Mouse (Mus musculus) midbrain, embryonic 15.5 days (tissue): ENCODE results near the gene Cox19. TPM values are rescaled to one million over a fixed set of nuclear protein-coding genes. Genes with fewer than 3 reads are reported as not detected.

Experiments
- ATAC-seq: fragments of 200-750 bp; cut with Nextera tagmentation; replicated peaks from 2 replicates; pipeline ENCODE4 v1.8.0; 2017; ENCODE audit warnings: moderate TSS enrichment
- H3K27ac ChIP-seq: fragments of 300-500 bp; sonication (generic); 2 replicates; pipeline ENCODE4 v1.5.1; 2015; ENCODE audit warnings: mild to moderate bottlenecking, inconsistent platforms
- H3K27me3 ChIP-seq: fragments of 300-500 bp; sonication (generic); replicated peaks from 2 replicates; pipeline ENCODE4 v1.6.1; 2015; ENCODE audit warnings: inconsistent platforms
- H3K36me3 ChIP-seq: fragments of 300-500 bp; sonication (generic); replicated peaks from 2 replicates; pipeline ENCODE4 v1.6.1; 2015; ENCODE audit warnings: inconsistent platforms
- H3K4me1 ChIP-seq: fragments of 300-500 bp; sonication (generic); 2 replicates; pipeline ENCODE4 v1.6.1; 2015; ENCODE audit warnings: inconsistent platforms
- H3K4me2 ChIP-seq: fragments of 300-500 bp; sonication (generic); 2 replicates; pipeline ENCODE4 v1.6.1; 2015; ENCODE audit warnings: inconsistent platforms, mild to moderate bottlenecking, moderate library complexity
- H3K4me3 ChIP-seq: fragments of 300-500 bp; sonication (generic); 2 replicates; pipeline ENCODE4 v1.5.1; 2015; ENCODE audit warnings: mild to moderate bottlenecking, inconsistent platforms
- H3K9ac ChIP-seq: fragments of 300-500 bp; sonication (generic); 2 replicates; pipeline ENCODE4 v1.6.1; 2015; ENCODE audit warnings: mild to moderate bottlenecking, inconsistent platforms
- H3K9me3 ChIP-seq: fragments of 300-500 bp; sonication (generic); 2 replicates; pipeline ENCODE4 v1.6.1; 2016; ENCODE audit warnings: inconsistent platforms
- WGBS: fragments of 180-500 bp; shearing (Covaris S2); methylation state at CpG from one replicate; pipeline ENCODE4 v1.1.7; 2015; ENCODE audit warnings: mixed read lengths; 5-methylcytosine and 5-hydroxymethylcytosine counted together
- polyA plus RNA-seq: library from polyadenylated mRNA; unstranded; fragments of >200 nt; fragmentation: Nextera tagmentation; extraction: Ambion mirVana; gene quantifications from 2 replicates; pipeline ENCODE4 v1.2.1, GENCODE M21; 2015

Cox19 gene
- polyA plus RNA-seq, 1 experiment from 2014 or later: 108 TPM

DNA sequence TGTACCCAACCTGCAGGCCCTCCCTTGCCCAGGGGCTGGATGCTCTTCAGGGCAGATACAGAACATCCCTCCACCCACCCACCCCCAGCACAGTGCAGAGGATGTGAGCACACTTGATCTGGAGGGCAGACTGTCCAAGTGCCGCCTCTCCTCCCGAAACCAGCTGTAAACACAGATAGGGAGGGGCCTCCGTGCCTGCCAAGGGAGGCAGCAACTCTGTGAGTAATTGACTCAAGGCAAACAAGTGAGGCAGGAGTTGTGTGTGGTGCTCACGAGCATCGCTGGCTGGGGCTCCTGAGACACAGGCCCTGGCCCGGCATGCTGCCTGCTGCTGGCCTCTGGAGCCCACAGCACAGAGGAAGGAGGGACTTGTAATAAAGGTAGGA lies 38.5 kb upstream of the Cox19 start:
- Histone ChIP-seq H3K27me3 (no peaks in the 10 kb centered on the region), H3K36me3 (no peaks in the 10 kb centered on the region), H3K4me3 (no peak overlapping the region), H3K27ac (peak overlapping the region; percentile 69), H3K4me1 (peaks cover 22% of the 10 kb centered on the region), H3K4me2 (no peak overlapping the region), H3K9ac (no peak overlapping the region), H3K9me3 (no peaks in the 10 kb centered on the region)
- WGBS: 59% methylated on average over 6 of the region's 6 CpGs
- 0 out of 2 replicates have a peak, but pooled peaks have one; percentile 30 for ATAC-seq

DNA sequence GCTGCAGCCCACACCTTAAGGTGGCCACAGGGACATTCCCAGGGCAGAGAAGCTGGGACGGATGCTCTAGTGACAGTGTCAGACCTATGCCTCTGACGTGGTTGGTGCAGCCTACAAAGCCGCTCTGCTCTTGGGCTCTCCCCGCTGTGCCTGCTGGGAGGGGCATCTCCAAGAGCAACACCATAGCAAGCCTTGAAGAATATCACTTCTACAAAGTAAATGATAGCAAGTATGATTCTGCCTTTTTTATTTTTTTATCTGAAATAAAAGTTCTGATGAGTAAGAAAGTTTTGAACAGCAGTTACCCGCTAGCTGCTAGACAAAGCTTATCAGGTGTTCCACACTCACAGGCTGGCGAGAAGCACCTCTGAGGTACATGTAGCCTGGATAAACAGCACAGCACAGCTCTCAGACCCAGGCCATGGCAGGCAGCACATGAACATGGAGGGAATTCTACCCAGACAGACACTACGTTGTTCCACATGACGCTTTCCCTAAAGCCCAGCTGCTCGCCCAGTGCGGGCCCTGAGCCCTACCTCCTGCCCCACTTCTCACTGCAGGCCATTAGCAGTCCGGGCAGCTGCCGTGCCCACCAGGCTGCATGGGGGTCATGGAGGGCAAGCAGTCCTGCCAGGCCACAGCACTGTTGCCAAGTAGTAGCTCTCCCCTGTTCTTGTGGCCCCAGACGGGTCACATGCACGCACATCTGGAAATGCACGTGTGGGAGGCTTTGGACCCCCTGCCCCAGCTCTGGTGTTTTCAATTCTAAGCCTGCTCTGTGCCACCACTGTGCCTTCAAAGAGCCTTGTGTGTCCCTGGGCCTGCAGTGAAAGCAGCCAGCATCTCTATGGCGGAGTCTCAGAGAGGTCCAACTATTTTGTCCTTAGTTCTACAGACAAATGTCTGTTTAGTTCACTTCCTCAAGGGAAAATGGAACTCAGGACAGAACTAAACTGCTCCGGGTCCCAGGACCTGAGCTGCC lies 37.8 kb upstream of the Cox19 start:
- Histone ChIP-seq H3K9ac (no peak overlapping the region), H3K4me3 (no peak overlapping the region), H3K4me2 (no peak overlapping the region), H3K9me3 (no peaks in the 10 kb centered on the region), H3K27me3 (no peaks in the 10 kb centered on the region), H3K36me3 (no peaks in the 10 kb centered on the region), H3K27ac (peak overlapping the region; percentile 69), H3K4me1 (peaks cover 22% of the 10 kb centered on the region)
- 79% methylated on average over 17 of the region's 17 CpGs for WGBS
- 0 out of 2 replicates have a peak, but pooled peaks have one; percentile 31 for ATAC-seq

DNA sequence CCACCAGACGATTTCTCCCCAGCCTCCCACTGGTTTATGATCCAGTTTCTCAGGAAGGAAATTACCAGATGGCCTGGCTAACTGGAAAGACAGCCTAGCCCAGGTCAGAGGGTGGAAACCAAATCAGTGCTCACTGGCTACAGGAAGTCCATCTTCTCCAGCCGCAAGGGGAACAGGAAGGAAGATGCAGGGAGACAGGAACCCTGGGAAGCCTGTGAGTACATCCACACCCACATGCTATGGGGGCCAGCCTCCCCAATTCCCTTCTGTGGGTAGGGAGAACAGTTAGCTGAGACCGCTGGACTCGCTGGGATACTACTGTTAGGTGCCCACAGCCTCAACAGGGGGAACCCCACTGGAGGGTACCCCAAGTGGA lies 37.0 kb upstream of the Cox19 start:
- H3K27me3 ChIP-seq: no peaks in the 10 kb centered on the region
- no peak overlapping the region for H3K4me3 ChIP-seq
- H3K4me2 ChIP-seq: no peak overlapping the region
- H3K9me3 ChIP-seq: no peaks in the 10 kb centered on the region
- peaks cover 22% of the 10 kb centered on the region for H3K4me1 ChIP-seq
- no peak for ATAC-seq
- H3K27ac ChIP-seq: 0 out of 2 replicates have a peak overlapping the region, but pooled peaks have one; percentile 69
- 83% methylated on average over 4 of the region's 4 CpGs for WGBS
- H3K36me3 ChIP-seq: no peaks in the 10 kb centered on the region
- H3K9ac ChIP-seq: no peak overlapping the region

DNA sequence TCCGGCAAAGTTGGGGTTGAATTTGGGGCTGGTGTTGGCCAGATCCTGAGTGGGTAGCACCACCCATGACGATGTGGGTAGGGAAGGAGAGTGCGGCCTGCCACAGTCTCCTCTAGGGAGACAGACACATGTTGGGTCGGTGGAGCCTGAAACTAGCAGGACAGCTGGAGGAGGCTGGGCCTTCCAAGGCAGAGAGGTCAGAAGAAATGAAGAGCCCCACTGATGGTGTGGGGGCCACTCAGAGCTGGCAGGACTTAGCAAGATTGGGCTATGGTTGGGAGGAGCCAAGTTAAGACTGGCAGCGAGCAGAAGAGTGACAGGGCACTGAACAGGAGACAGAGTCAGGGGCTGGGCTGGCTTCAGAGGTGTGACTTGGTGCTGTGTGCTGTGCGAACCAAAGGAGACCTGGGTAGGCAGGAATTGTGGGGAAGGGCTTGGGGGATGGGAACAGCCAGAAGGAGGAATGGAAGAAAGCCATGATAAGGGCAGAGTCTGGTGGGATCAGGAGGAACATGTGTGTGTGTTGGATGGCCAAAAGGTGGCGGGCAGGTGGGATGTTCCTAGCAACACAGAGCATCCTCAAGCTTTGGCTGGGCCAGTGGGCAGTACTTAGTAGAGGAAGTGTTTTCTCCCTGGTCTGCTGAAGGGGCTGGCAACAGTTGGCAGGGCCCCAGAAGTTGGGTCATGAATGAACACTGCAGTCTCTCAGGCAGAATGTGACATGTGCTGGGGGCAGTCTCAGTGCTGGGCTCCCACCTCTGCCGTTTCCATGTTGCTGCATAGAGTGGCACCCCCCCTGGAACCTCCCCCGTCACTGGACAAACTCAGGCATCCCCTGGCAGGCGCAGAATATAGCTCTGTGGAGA lies 36.3 kb upstream of the Cox19 start:
- Histone ChIP-seq H3K9ac (no peak overlapping the region), H3K36me3 (no peaks in the 10 kb centered on the region), H3K27me3 (no peaks in the 10 kb centered on the region), H3K4me1 (peaks cover 27% of the 10 kb centered on the region), H3K27ac (no peak overlapping the region), H3K9me3 (no peaks in the 10 kb centered on the region), H3K4me3 (no peak overlapping the region), H3K4me2 (no peak overlapping the region)
- WGBS: 83% methylated on average over 10 of the region's 10 CpGs
- ATAC-seq: no peak

DNA sequence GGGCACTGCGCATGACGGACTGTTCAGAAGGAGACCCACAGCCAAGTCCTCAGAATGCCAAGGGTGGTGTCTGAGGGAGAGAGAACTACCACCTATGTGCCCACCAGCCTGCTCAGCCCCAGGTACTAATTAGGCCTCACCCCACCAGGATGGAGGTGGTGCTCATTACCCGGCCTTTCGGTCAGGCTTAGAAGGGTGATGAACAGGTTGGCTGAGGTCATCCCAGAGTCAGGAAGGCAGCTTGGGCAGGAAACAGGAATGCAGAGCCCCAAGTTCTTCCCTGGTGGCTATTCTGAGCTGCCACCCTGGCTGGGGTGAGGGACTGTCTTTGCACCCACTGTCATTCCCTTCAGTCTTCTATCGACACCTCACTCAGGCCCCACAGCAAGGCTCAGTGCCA lies 34.8 kb upstream of the Cox19 start:
- 98% methylated on average over 5 of the region's 5 CpGs for WGBS
- Histone ChIP-seq H3K27me3 (no peaks in the 10 kb centered on the region), H3K9ac (no peak overlapping the region), H3K4me3 (no peak overlapping the region), H3K36me3 (no peaks in the 10 kb centered on the region), H3K27ac (no peak overlapping the region), H3K9me3 (no peaks in the 10 kb centered on the region), H3K4me1 (peaks cover 29% of the 10 kb centered on the region), H3K4me2 (no peak overlapping the region)
- no peak for ATAC-seq

DNA sequence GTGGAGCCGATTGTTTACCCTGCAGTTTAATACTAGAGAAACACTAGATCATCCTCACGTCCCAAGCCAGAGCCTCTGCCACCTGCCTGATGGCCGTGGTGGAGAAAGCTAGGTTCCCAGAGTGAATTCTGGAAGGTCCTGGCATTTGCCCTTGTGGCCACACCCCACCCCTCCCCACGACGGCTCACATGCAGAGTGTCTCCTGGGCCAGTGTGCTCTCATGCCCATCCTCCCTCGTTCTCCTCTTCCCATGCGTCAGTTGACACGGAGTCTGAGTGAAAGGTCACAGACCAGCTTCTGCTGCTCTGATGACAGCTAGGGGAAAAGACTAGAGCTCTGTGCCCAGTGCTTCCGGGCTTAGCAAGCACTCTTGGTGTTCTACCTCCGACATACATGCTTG lies 33.3 kb upstream of the Cox19 start:
- H3K9ac ChIP-seq: no peak overlapping the region
- H3K9me3 ChIP-seq: no peaks in the 10 kb centered on the region
- H3K4me2 ChIP-seq: no peak overlapping the region
- no peaks in the 10 kb centered on the region for H3K27me3 ChIP-seq
- ATAC-seq: no peak
- WGBS: 77% methylated on average over 10 of the region's 10 CpGs
- no peak overlapping the region for H3K4me3 ChIP-seq
- H3K27ac ChIP-seq: no peak overlapping the region
- H3K4me1 ChIP-seq: peaks cover 34% of the 10 kb centered on the region
- H3K36me3 ChIP-seq: no peaks in the 10 kb centered on the region

DNA sequence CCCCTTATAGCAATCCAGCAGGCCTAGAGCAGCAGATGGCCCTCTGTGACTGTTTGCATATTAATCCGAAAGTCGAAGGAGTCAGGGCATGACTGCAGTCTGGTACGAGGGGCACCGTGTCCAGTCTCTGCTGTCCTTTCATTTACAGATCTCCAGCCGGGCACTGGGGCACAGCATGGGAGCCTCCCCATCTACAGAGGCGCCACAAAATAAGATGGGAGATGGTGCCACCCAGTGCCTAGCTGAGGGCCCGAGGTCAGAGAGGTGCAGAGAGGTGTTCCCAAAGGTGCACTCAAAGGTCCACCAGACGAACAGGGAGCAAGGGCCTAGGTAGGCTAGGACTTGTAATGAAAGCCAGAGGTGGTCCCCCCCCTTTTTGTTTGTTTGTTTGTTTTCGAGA lies 32.0 kb upstream of the Cox19 start:
- WGBS: 71% methylated on average over 9 of the region's 9 CpGs
- H3K9ac ChIP-seq: no peak overlapping the region
- no peaks in the 10 kb centered on the region for H3K36me3 ChIP-seq
- H3K9me3 ChIP-seq: no peaks in the 10 kb centered on the region
- H3K27me3 ChIP-seq: no peaks in the 10 kb centered on the region
- peaks cover 22% of the 10 kb centered on the region for H3K4me1 ChIP-seq
- ATAC-seq: no peak
- no peak overlapping the region for H3K4me3 ChIP-seq
- no peak overlapping the region for H3K4me2 ChIP-seq
- no peak overlapping the region for H3K27ac ChIP-seq

DNA sequence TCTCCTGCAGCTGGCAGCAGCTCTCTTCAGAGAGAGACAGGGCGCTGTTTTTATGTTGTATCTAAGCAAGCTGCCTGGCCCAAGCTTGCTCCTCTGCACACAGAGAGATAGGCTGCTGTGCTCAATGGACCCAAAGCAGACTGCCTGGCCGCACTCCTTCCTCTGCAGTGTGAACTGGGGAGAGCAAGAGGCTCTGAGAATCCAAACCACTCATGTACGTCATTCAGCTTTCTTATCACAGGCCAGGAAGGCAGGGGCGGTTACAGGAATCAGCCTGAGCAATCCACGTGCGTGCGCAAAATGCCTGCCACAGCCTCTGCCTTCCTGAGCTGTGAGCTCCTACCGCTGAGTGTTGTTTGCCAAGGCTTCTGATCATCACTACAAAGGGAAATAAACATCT lies 31.5 kb upstream of the Cox19 start:
- no peak overlapping the region for H3K9ac ChIP-seq
- 0 out of 2 replicates have a peak overlapping the region, but pooled peaks have one; percentile 4 for H3K27ac ChIP-seq
- H3K4me1 ChIP-seq: peaks cover 19% of the 10 kb centered on the region
- no peak for ATAC-seq
- H3K27me3 ChIP-seq: no peaks in the 10 kb centered on the region
- H3K4me2 ChIP-seq: no peak overlapping the region
- no peaks in the 10 kb centered on the region for H3K36me3 ChIP-seq
- no peak overlapping the region for H3K4me3 ChIP-seq
- 64% methylated on average over 8 of the region's 8 CpGs for WGBS
- no peaks in the 10 kb centered on the region for H3K9me3 ChIP-seq

DNA sequence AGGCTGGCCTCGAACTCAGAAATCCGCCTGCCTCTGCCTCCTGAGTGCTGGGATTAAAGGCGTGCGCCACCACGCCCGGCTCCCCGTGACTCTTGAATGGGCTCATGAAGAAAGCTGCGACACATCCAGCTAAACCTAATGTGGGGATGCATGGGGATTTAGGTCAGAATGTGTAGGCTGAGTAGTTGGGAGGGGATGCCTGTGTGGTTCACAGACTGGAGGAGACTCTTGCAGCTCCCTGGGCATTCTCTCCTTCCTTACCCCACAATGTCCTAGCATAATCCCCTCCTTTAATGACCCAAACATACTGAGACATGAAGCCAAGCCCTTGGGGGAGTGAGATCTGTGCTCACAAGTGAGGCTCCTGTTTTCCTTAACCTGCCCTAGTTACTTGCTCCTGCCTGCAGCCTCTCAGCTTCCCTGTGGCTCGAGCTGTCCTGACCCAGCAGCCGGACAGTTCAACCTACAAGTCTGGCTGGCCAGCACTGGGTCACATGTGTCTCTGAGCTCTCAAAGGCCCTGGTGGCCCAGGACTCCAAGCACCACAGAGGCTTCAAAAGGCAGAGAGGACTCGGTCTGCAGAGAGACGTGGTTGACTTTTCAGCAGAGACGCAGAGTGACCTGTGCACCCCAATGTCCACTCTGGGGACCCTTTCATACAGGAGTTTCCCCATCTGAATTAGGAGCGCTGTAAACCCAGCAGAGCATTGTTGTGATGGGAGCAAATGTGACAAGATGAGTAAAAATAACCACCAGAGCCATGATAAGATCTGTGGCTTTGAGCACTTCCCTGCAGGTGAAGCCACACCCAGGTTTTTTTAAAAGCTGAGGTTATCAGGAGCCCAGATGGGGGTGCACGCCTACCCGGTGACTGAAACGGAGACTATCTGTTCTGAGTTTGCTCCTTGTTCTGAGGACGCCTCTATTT lies 30.6 kb upstream of the Cox19 start:
- H3K4me1 ChIP-seq: peaks cover 16% of the 10 kb centered on the region
- peak overlapping the region; percentile 96; the same call in 1 of the 2 replicates for H3K4me2 ChIP-seq
- H3K27ac ChIP-seq: no peak overlapping the region; the same call in 1 of the 2 replicates
- no peaks in the 10 kb centered on the region for H3K27me3 ChIP-seq
- H3K9ac ChIP-seq: no peak overlapping the region
- no peaks in the 10 kb centered on the region for H3K36me3 ChIP-seq
- ATAC-seq: no peak
- H3K9me3 ChIP-seq: no peaks in the 10 kb centered on the region
- WGBS: 79% methylated on average over 18 of the region's 18 CpGs
- no peak overlapping the region for H3K4me3 ChIP-seq

DNA sequence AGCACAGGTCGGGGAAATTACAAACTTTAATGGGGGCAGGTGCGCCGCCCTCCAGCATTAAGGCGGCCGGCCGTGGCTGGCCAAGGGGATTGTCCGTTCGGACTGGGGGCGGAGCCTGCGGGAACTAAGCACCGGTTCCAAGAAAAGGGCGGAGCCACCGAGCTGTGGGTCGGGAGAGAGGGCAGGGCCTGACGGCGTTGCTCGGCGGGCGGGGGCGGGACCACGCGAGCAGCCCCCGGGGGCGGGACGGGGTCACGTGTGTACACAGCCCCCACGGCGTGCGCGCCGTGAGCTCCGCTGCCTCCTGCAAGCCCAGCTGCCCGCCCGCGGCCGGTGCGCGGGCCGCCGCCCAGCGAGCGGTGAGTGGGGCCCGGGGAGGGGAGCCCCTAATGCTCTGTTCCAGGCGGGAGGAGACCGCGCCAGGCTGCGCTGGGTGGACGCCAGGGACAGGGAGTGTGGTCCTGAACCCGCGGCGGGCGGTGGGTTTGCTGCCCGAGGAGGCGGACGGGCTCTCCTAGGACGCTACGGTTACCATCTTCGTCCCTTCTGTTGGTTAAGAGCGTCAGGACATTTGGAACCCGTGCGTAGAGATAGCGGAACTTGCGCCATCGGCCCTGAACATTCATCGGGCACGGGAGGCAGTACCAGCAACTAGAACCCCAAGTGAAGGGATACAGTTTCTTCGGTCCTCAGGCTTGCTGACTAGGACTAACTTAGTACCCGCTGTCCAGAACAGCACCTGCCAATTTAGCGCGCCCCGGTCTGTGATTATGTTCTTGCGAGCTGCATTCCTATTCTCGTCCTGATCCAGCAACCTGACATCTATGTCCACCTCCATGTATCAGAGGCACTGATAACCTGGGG lies 29.4 kb upstream of the Cox19 start:
- Histone ChIP-seq H3K4me1 (peaks cover 16% of the 10 kb centered on the region), H3K9ac (peak overlapping the region; percentile 70), H3K27me3 (no peaks in the 10 kb centered on the region), H3K9me3 (no peaks in the 10 kb centered on the region), H3K36me3 (no peaks in the 10 kb centered on the region), H3K4me3 (peak overlapping the region; percentile 70), H3K4me2 (peak overlapping the region; percentile 96), H3K27ac (peak overlapping the region; percentile 46)
- under 1% methylated on average over 73 of the region's 73 CpGs for WGBS
- peak; percentile 60 for ATAC-seq
